Mouse (Mus musculus) adrenal gland, adult 2 months (tissue): ENCODE results near the gene Hist1h2ad. TPM values are rescaled to one million over a fixed set of nuclear protein-coding genes. Genes with fewer than 3 reads are reported as not detected.
"Not testable (repeated sequence)": the region's sequence is repeated elsewhere in the genome, so short reads cannot be mapped to it uniquely, and the experiment has no call there.

Experiments used
- DNase-seq: peaks from one replicate; pipeline ENCODE4 v3.0.0; 2021
- long read RNA-seq: library from polyadenylated mRNA; stranded (forward); transcript quantifications from one replicate; pipeline ENCODE4 v2.0.0, GENCODE M21; 2021
- polyA plus RNA-seq: library from polyadenylated mRNA; depleted of rRNA; stranded (reverse); fragments of >200 nt; gene quantifications from 2 replicates; pipeline ENCODE4 v1.2.3, GENCODE M21; 2012; rRNA removed
- total RNA-seq, 2 experiments: library from RNA; stranded (reverse); gene quantifications; 2 replicates each; pipeline ENCODE4 v1.2.3; 2021

Hist1h2ad gene
- total RNA-seq: 1 to 10 TPM; 2.9 to 6.4 TPM
- 2.5 and 3.2 TPM in 2 replicates for polyA plus RNA-seq
- long read RNA-seq: 0 reads

GRCm38 (mm10) chr13:23573898-23574524 lies at the start of gene Hist1h2ad, which contains the start of gene Hist1h2bf:
Gene Hist1h2ad, plus strand, starts transcription at chr13:23574381.
Gene Hist1h2bf, minus strand, starts transcription at chr13:23574196.
- peak; percentile 87 for DNase-seq

- peak; percentile 81 for DNase-seq
Measured at GRCm38 (mm10) chr13:23524654-23525053, 49.5 kb upstream of the Hist1h2ad start.

- DNase-seq: no peak
Measured at GRCm38 (mm10) chr13:23525901-23526300, 48.3 kb upstream of the Hist1h2ad start.

GRCm38 (mm10) chr13:23526312-23526711 lies 47.9 kb upstream of the Hist1h2ad start:
- DNase-seq: peak; percentile 90

GRCm38 (mm10) chr13:23529005-23529404 lies 45.2 kb upstream of the Hist1h2ad start:
- DNase-seq: no peak

GRCm38 (mm10) chr13:23529480-23530165 lies 44.6 kb upstream of the Hist1h2ad start:
- no peak for DNase-seq

GRCm38 (mm10) chr13:23530181-23530900 lies 43.8 kb upstream of the Hist1h2ad start:
- DNase-seq: peak; percentile 75

GRCm38 (mm10) chr13:23530901-23531875 lies 43.0 kb upstream of the Hist1h2ad start, which contains the start of gene Hist1h4h:
Gene Hist1h4h, plus strand, starts transcription at chr13:23531050.
- peak; percentile 97 for DNase-seq

GRCm38 (mm10) chr13:23532262-23533075 lies 41.7 kb upstream of the Hist1h2ad start:
- no peak for DNase-seq

GRCm38 (mm10) chr13:23533560-23534367 lies 40.4 kb upstream of the Hist1h2ad start, which contains the start of gene Hist1h2af:
Gene Hist1h2af, plus strand, starts transcription at chr13:23533906.
- peak; percentile 62 for DNase-seq

GRCm38 (mm10) chr13:23534368-23535131 lies 39.6 kb upstream of the Hist1h2ad start:
- DNase-seq: peak; percentile 39

- peak; percentile 90 for DNase-seq
Measured at GRCm38 (mm10) chr13:23535137-23536075, 38.8 kb upstream of the Hist1h2ad start, which contains the start of gene Hist1h3g. Gene Hist1h3g, plus strand, starts transcription at chr13:23535422.

- no peak for DNase-seq
Measured at GRCm38 (mm10) chr13:23536076-23536822, 37.9 kb upstream of the Hist1h2ad start.

- no peak for DNase-seq
Measured at GRCm38 (mm10) chr13:23537006-23537710, 37.0 kb upstream of the Hist1h2ad start.

GRCm38 (mm10) chr13:23538249-23538648 lies 35.9 kb upstream of the Hist1h2ad start:
- DNase-seq: no peak

- not testable (repeated sequence) for DNase-seq
Measured at GRCm38 (mm10) chr13:23539821-23540220, 34.4 kb upstream of the Hist1h2ad start.
